Mouse (Mus musculus): ENCODE data around the gene Tssk2. TPM values are rescaled to one million over a fixed set of nuclear protein-coding genes. Genes with fewer than 3 reads are reported as not detected.

Gene Tssk2
- total and polyA plus RNA-seq, 2 experiments from 2014 or later = not detected

DNA sequence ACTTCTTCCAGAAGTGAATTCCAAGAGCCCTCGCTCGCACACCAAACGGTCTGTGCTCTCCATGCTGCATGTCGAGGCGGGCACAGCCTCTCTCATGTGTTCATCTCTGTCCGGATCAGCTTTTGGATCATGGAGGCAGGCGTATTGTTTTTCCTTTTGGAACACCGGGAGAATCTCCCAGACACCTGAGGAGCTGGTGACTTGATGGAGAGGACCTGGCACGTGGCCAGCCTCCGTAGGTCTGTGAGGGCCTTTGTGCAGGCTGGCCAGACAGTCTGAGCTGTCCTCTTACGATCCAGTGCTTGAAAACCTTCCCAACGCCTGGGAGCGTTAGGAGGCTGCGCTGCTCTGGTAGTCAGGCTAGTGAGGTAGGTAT is 23.7 kb downstream of the Tssk2 start:
- H3K4me1 ChIP-seq (ENCODE audit: insufficient read depth) = peaks cover 14% of the 10 kb centered on the region
- H3K27ac ChIP-seq (ENCODE audit: low read depth, low read length) = peak overlapping the region; percentile 90
- H3K4me3 ChIP-seq (ENCODE audit: low read depth, low read length) = peak overlapping the region; percentile 80
- no peak for TF ChIP-seq CTCF (IDR thresholded peaks at IDR 0.05; ENCODE audit: low read depth)
- peak overlapping the region; percentile 89 for H3K4me2 ChIP-seq (ENCODE audit: low read depth)
- DNase-seq (no peak), ATAC-seq (peak; percentile 5; the same call in 1 of the 2 replicates)
- H3K27me3 ChIP-seq (ENCODE audit: insufficient read depth, low read length) = no peaks in the 10 kb centered on the region; the same call in 1 of the 2 replicates
- H3K36me3 ChIP-seq (ENCODE audit: insufficient read depth) = peaks cover 18% of the 10 kb centered on the region
- no peaks in the 10 kb centered on the region for H3K9me3 ChIP-seq (ENCODE audit: low read length)
- WGBS = 2% methylated on average over 14 of the region's 14 CpGs
- peak overlapping the region; percentile 89 for H3K9ac ChIP-seq

DNA sequence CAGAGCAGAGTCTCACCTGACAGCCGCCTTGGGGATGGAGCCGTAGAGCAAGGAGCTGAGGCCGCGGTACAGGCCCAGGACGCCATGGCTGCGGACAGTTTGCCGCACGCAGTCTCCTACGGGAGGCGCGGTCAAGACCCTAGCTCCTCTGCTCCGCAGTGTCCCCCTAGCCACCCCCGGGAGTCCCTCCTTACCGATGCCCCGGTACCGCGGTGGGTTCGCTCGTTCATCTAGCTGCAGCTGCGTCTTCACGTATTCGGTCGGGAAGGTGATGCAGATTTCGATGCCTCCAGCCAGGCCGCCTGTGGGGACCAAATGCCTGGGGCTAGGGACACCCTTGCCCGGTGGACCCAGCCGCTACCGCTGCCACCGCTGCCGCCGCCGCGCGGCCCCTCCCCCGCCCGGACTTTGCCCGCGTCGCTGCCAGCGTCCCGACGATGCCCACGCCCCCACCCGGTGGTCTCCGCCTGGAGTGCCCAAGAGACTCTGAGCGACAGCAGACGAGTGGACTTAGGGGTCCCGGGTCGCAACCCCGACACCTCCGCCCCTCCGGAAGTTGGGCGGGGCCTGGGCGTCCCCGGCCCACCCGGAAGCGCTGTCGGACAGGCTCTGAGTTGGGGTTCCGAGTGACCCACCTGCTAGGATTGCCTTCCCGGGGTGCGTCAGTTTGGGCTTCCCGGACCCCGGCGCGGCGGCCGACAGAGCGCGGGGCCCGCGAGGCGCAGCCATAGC is 29.1 kb downstream of the Tssk2 start:
- no peaks in the 10 kb centered on the region for H3K9me3 ChIP-seq (ENCODE audit: low read length)
- H3K4me1 ChIP-seq (ENCODE audit: insufficient read depth) = peaks cover 13% of the 10 kb centered on the region
- H3K4me3 ChIP-seq (ENCODE audit: low read depth, low read length) = peak overlapping the region; percentile 88
- WGBS = 1% methylated on average over 71 of the region's 72 CpGs
- H3K4me2 ChIP-seq (ENCODE audit: low read depth) = peak overlapping the region; percentile 95
- peak overlapping the region; percentile 87 for H3K9ac ChIP-seq
- TF ChIP-seq CTCF (IDR thresholded peaks at IDR 0.05; ENCODE audit: low read depth) = no peak
- ATAC-seq (peak; percentile 21), DNase-seq (peak; percentile 50)
- peak overlapping the region; percentile 88 for H3K27ac ChIP-seq (ENCODE audit: low read depth, low read length)
- H3K36me3 ChIP-seq (ENCODE audit: insufficient read depth) = peaks cover 18% of the 10 kb centered on the region
- H3K27me3 ChIP-seq (ENCODE audit: insufficient read depth, low read length) = no peaks in the 10 kb centered on the region

DNA sequence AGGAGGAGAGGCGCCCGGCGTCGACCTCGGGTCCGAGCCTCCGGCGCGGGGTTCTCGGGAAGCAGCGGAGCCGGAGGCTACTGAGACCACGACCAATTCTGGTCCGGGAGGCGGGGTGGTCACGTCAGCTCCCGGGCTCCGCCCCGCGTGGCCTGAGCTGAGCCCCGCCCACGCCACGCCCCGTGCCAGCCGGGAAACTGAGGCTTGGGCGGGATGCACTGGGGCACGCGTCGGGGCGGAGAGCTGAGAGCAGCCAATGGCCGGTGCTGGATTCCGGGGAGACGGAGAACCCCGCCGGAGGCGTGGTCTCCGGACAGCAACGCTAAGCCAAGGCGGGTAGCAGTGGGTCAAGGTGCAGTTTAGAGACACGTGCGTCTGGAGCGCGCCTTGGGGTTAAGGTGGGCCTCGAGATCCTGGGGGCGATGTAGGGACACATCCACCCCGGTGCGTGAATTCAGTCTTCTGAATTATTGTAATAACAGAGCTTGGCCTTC is 29.7 kb downstream of the Tssk2 start, which contains the start of gene Slc25a1:
Slc25a1 (minus strand) TSS at position 133 of the 494 bp plus-strand sequence.
- peak; percentile 67 for ATAC-seq
- WGBS = 0% methylated on average over 46 of the region's 47 CpGs

DNA sequence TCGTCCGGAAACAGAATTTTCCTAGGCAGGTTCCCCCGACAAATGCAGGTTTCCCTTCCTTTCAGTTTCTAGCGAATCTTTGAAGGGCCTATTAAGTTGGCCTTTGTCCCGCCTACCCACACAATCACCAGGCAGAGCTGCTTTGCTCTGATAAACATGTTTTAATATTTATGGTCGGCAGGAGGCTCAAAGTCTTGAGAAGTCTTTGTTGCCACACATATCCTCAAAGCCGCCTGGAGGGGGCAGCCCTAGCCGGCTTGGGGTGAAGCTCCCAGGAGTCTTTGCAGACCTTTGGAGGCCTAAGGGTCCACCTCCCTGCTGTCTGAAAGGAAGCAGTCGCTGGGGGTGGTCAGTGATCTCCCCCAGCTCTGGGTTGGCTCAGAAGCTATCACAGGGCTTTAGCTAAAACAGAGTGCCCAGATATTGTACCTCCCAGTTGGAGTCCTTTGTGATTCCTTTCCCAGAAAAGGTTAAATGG is 30.2 kb downstream of the Tssk2 start:
- Histone ChIP-seq H3K9me3 (ENCODE audit: low read length) (no peaks in the 10 kb centered on the region), H3K4me3 (ENCODE audit: low read depth, low read length) (peak overlapping the region; percentile 88), H3K27me3 (ENCODE audit: insufficient read depth, low read length) (no peaks in the 10 kb centered on the region), H3K4me2 (ENCODE audit: low read depth) (peak overlapping the region; percentile 95), H3K4me1 (ENCODE audit: insufficient read depth) (peaks cover 7% of the 10 kb centered on the region; the same call in 1 of the 2 replicates), H3K9ac (peak overlapping the region; percentile 87), H3K27ac (ENCODE audit: low read depth, low read length) (peak overlapping the region; percentile 88), H3K36me3 (ENCODE audit: insufficient read depth) (peaks cover 18% of the 10 kb centered on the region)
- 2% methylated on average over 9 of the region's 9 CpGs for WGBS
- DNase-seq (peak; percentile 86), ATAC-seq (peak; percentile 79)
- peak; percentile 79 for TF ChIP-seq CTCF (IDR thresholded peaks at IDR 0.05; ENCODE audit: low read depth)

More for the DNA sequence above, 29.7 kb downstream of the Tssk2 start, which contains the start of gene Slc25a1:
- Histone ChIP-seq H3K9me3 (ENCODE audit: low read length) (no peaks in the 10 kb centered on the region), H3K36me3 (ENCODE audit: insufficient read depth) (peaks cover 18% of the 10 kb centered on the region), H3K9ac (peak within 1 kb of the TSS; percentile 87), H3K4me2 (ENCODE audit: low read depth) (peak within 1 kb of the TSS; percentile 95), H3K4me1 (ENCODE audit: insufficient read depth) (peaks cover 7% of the 10 kb centered on the region; the same call in 1 of the 2 replicates), H3K27me3 (ENCODE audit: insufficient read depth, low read length) (no peaks in the 10 kb centered on the region), H3K4me3 (ENCODE audit: low read depth, low read length) (peak within 1 kb of the TSS; percentile 88), H3K27ac (ENCODE audit: low read depth, low read length) (peak within 1 kb of the TSS; percentile 88)
- no peak for TF ChIP-seq CTCF (IDR thresholded peaks at IDR 0.05; ENCODE audit: low read depth)
- peak; percentile 83 for DNase-seq

DNA sequence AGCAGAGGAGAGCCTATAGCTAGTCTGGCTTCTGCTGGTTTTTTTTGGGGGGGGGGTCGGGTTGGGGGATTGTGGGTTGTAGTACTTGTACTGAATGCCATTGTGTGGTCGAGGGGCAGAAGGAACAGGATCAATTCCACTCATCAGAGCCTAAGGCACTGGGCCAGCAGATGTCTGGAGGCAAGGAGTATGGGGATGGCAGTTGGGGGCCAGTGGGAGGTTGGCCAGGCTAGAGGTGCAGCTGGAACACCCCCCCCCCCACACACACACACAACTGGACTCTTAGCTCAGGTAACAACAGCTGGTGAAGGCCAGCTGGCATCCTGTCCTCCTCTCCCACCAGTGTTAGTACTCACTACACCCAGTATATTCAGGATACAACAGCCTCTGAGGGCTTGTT is 30.8 kb downstream of the Tssk2 start:
- ATAC-seq (no peak), DNase-seq (no peak)
- Histone ChIP-seq H3K4me1 (ENCODE audit: insufficient read depth) (peaks cover 7% of the 10 kb centered on the region; the same call in 1 of the 2 replicates), H3K27me3 (ENCODE audit: insufficient read depth, low read length) (no peaks in the 10 kb centered on the region), H3K9me3 (ENCODE audit: low read length) (no peaks in the 10 kb centered on the region), H3K27ac (ENCODE audit: low read depth, low read length) (peak overlapping the region; percentile 88), H3K4me3 (ENCODE audit: low read depth, low read length) (no peak overlapping the region), H3K4me2 (ENCODE audit: low read depth) (peak overlapping the region; percentile 95), H3K9ac (no peak overlapping the region), H3K36me3 (ENCODE audit: insufficient read depth) (peaks cover 18% of the 10 kb centered on the region)
- WGBS = 5% methylated on average over 2 of the region's 2 CpGs
- TF ChIP-seq CTCF (IDR thresholded peaks at IDR 0.05; ENCODE audit: low read depth) = no peak

DNA sequence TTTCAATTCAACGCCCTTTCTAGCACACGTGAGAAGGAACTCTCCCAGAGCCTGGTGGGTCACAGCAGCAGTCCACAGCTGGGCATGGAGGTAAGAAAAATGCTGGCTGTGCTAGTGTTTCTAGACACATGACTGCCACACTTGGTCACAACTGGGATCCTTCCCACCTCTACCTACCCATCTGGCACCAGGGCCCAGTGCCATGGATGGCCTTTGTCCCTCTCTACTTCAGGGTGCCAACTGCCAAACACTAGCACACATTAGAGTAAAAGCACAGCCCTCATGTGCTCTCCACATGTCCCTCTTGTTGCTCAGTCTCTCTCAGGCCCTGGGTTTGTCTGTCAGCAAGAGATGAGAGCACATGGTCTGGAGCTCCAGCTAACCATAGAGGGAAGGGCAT is 31.2 kb downstream of the Tssk2 start:
- DNase-seq (no peak), ATAC-seq (no peak)
- Histone ChIP-seq H3K4me2 (ENCODE audit: low read depth) (no peak overlapping the region), H3K27me3 (ENCODE audit: insufficient read depth, low read length) (no peaks in the 10 kb centered on the region), H3K27ac (ENCODE audit: low read depth, low read length) (no peak overlapping the region), H3K9me3 (ENCODE audit: low read length) (no peaks in the 10 kb centered on the region), H3K4me3 (ENCODE audit: low read depth, low read length) (no peak overlapping the region), H3K4me1 (ENCODE audit: insufficient read depth) (peaks cover 7% of the 10 kb centered on the region; the same call in 1 of the 2 replicates), H3K36me3 (ENCODE audit: insufficient read depth) (peaks cover 18% of the 10 kb centered on the region), H3K9ac (no peak overlapping the region)
- no peak for TF ChIP-seq CTCF (IDR thresholded peaks at IDR 0.05; ENCODE audit: low read depth)
- WGBS = 46% methylated on average over 2 of the region's 2 CpGs

All from forebrain, postnatal 0 days (tissue).